Mouse (Mus musculus) cerebellum, postnatal 14 days (tissue): ENCODE data around the gene Fzr1.
A peak's percentile ranks its signal among the peaks of the same experiment; 100 is the strongest.

ENCODE experiments used
- DNase-seq, 2 experiments: peaks; one replicate each; pipeline ENCODE4 v3.0.0; 2021; ENCODE audit warnings: mixed read lengths in 2 of 2

Fzr1 gene

GRCm38 (mm10) chr10:81354738-81355477 lies 23.4 kb downstream of the Fzr1 start:
- no peak for DNase-seq

- no peak for DNase-seq
Measured at GRCm38 (mm10) chr10:81351678-81352291, 26.5 kb downstream of the Fzr1 start.

GRCm38 (mm10) chr10:81350351-81351063 lies 27.8 kb downstream of the Fzr1 start, which contains the start of gene Hmg20b:
TSS of gene Hmg20b (minus strand) at chr10:81350480.
- DNase-seq: peak; percentile 100

GRCm38 (mm10) chr10:81349961-81350350 lies 28.4 kb downstream of the Fzr1 start:
- no peak for DNase-seq

GRCm38 (mm10) chr10:81349146-81349545 lies 29.2 kb downstream of the Fzr1 start:
- no peak for DNase-seq

- DNase-seq: no peak
Measured at GRCm38 (mm10) chr10:81346453-81347067, 31.8 kb downstream of the Fzr1 start.

GRCm38 (mm10) chr10:81345162-81345534 lies 33.2 kb downstream of the Fzr1 start:
- no peak for DNase-seq

- DNase-seq: peak in 1 of 2 experiments; percentile 48
Measured at GRCm38 (mm10) chr10:81344421-81345161, 33.7 kb downstream of the Fzr1 start.

GRCm38 (mm10) chr10:81342686-81343505 lies 35.4 kb downstream of the Fzr1 start, which contains the start of gene Gipc3:
TSS of gene Gipc3 (minus strand) at chr10:81343266.
- no peak for DNase-seq

- DNase-seq: peak; percentile 77 to 86
Measured at GRCm38 (mm10) chr10:81341333-81341949, 36.9 kb downstream of the Fzr1 start.

GRCm38 (mm10) chr10:81340551-81341332 lies 37.6 kb downstream of the Fzr1 start:
- DNase-seq: no peak

GRCm38 (mm10) chr10:81336558-81336957 lies 41.8 kb downstream of the Fzr1 start:
- DNase-seq: no peak

GRCm38 (mm10) chr10:81335393-81336340 lies 42.6 kb downstream of the Fzr1 start:
- peak in 1 of 2 experiments; percentile 53 for DNase-seq

GRCm38 (mm10) chr10:81334324-81334723 lies 44.0 kb downstream of the Fzr1 start:
- no peak for DNase-seq

- no peak for DNase-seq
Measured at GRCm38 (mm10) chr10:81332277-81332676, 46.0 kb downstream of the Fzr1 start.

GRCm38 (mm10) chr10:81330007-81330406 lies 48.3 kb downstream of the Fzr1 start:
- no peak for DNase-seq

GRCm38 (mm10) chr10:81329194-81329975 lies 48.9 kb downstream of the Fzr1 start:
- no peak for DNase-seq

- no peak for DNase-seq
Measured at GRCm38 (mm10) chr10:81328386-81328785, 49.9 kb downstream of the Fzr1 start, which contains the start of gene Tbxa2r. TSS of gene Tbxa2r (plus strand) at chr10:81328731.
